Mouse (Mus musculus) erythroblast, embryonic 14.5 days (primary cell): ENCODE results near the gene Rasgrp4. TPM values are rescaled to one million over a fixed set of nuclear protein-coding genes. Genes with fewer than 3 reads are reported as not detected.
"Not testable (repeated sequence)": the region's sequence is repeated elsewhere in the genome, so short reads cannot be mapped to it uniquely, and the experiment has no call there.

ENCODE experiments used
- H3K27me3 ChIP-seq: 2 replicates; pipeline ENCODE4 v1.6.1; 2012; ENCODE audit warnings: inconsistent platforms; ENCODE audit not compliant: control insufficient read depth
- H3K36me3 ChIP-seq: 2 replicates; pipeline ENCODE4 v1.6.1; 2012; ENCODE audit warnings: mild to moderate bottlenecking, inconsistent platforms; ENCODE audit not compliant: control insufficient read depth
- H3K4me1 ChIP-seq: 2 replicates; pipeline ENCODE4 v1.6.1; 2012; ENCODE audit warnings: inconsistent platforms; ENCODE audit not compliant: control insufficient read depth
- H3K4me3 ChIP-seq: replicated peaks from 2 replicates; pipeline ENCODE3; 2012; ENCODE audit warnings: moderate library complexity, mild to moderate bottlenecking, inconsistent platforms
- H3K9me3 ChIP-seq: 2 replicates; pipeline ENCODE4 v1.6.1; 2012; ENCODE audit warnings: low read length, inconsistent platforms, mixed read lengths; ENCODE audit not compliant: control insufficient read depth
- GATA1 ChIP-seq: IDR thresholded peaks from 2 replicates; pipeline ENCODE4 v1.6.1; 2012; ENCODE audit warnings: low read length, inconsistent platforms, mixed read lengths
- TAL1 ChIP-seq: IDR thresholded peaks from 3 replicates; pipeline ENCODE4 v1.6.1; 2012; ENCODE audit warnings: low read length, inconsistent platforms, mixed read lengths
- polyA plus RNA-seq: library from polyadenylated mRNA; stranded (reverse); fragments of >175 nt; gene quantifications from 2 replicates; pipeline ENCODE4 v1.2.3, GENCODE M21; 2012

The Rasgrp4 gene
- polyA plus RNA-seq, 1 experiment: 0.03 TPM

- H3K4me1 ChIP-seq: peaks cover 1% of the 10 kb centered on the region
- no peaks in the 10 kb centered on the region for H3K36me3 ChIP-seq
- H3K9me3 ChIP-seq: no peaks in the 10 kb centered on the region
- no peaks in the 10 kb centered on the region; the same call in 1 of the 2 replicates for H3K27me3 ChIP-seq
- no peak overlapping the region for H3K4me3 ChIP-seq
- TF ChIP-seq TAL1: no peak
- no peak for TF ChIP-seq GATA1
Observed at GRCm38 (mm10) chr7:29119526-29119925, 15.1 kb upstream of the Rasgrp4 start.

- H3K9me3 ChIP-seq: no peaks in the 10 kb centered on the region
- H3K4me1 ChIP-seq: peaks cover 22% of the 10 kb centered on the region
- TF ChIP-seq TAL1: no peak
- no peak for TF ChIP-seq GATA1
- peaks cover 3% of the 10 kb centered on the region; the same call in 1 of the 2 replicates for H3K27me3 ChIP-seq
- H3K36me3 ChIP-seq: no peaks in the 10 kb centered on the region
- no peak overlapping the region for H3K4me3 ChIP-seq
Observed at GRCm38 (mm10) chr7:29122821-29123220, 11.8 kb upstream of the Rasgrp4 start.

GRCm38 (mm10) chr7:29123531-29124358 is 10.9 kb upstream of the Rasgrp4 start:
- H3K4me3 ChIP-seq: no peak overlapping the region
- TF ChIP-seq GATA1 (no peak), TAL1 (no peak)
- no peaks in the 10 kb centered on the region for H3K36me3 ChIP-seq
- peaks cover 22% of the 10 kb centered on the region for H3K4me1 ChIP-seq
- H3K27me3 ChIP-seq: peaks cover 3% of the 10 kb centered on the region; the same call in 1 of the 2 replicates
- no peaks in the 10 kb centered on the region for H3K9me3 ChIP-seq

- TF ChIP-seq GATA1 (no peak), TAL1 (no peak)
- Histone ChIP-seq H3K4me3 (peak within 1 kb of the TSS; percentile 17), H3K4me1 (peaks cover 22% of the 10 kb centered on the region), H3K27me3 (peaks cover 3% of the 10 kb centered on the region; the same call in 1 of the 2 replicates), H3K36me3 (no peaks in the 10 kb centered on the region), H3K9me3 (no peaks in the 10 kb centered on the region)
Observed at GRCm38 (mm10) chr7:29124970-29125369, 9.7 kb upstream of the Rasgrp4 start, which contains the start of gene Ryr1. Gene Ryr1, minus strand, starts transcription at chr7:29125179.

- H3K4me3 ChIP-seq: no peak overlapping the region
- H3K4me1 ChIP-seq: peaks cover 22% of the 10 kb centered on the region
- H3K36me3 ChIP-seq: no peaks in the 10 kb centered on the region
- H3K27me3 ChIP-seq: peaks cover 3% of the 10 kb centered on the region; the same call in 1 of the 2 replicates
- TF ChIP-seq GATA1 (no peak), TAL1 (no peak)
- H3K9me3 ChIP-seq: no peaks in the 10 kb centered on the region
Observed at GRCm38 (mm10) chr7:29126173-29126915, 8.3 kb upstream of the Rasgrp4 start.

GRCm38 (mm10) chr7:29128725-29129124 is 5.9 kb upstream of the Rasgrp4 start:
- TF ChIP-seq TAL1 (no peak), GATA1 (no peak)
- no peaks in the 10 kb centered on the region for H3K36me3 ChIP-seq
- H3K27me3 ChIP-seq: peaks cover 3% of the 10 kb centered on the region; the same call in 1 of the 2 replicates
- no peaks in the 10 kb centered on the region for H3K9me3 ChIP-seq
- no peak overlapping the region for H3K4me3 ChIP-seq
- H3K4me1 ChIP-seq: peaks cover 22% of the 10 kb centered on the region

GRCm38 (mm10) chr7:29134230-29134629 is 421 bp upstream of the Rasgrp4 start:
- H3K4me1 ChIP-seq: no peaks in the 10 kb centered on the region
- H3K4me3 ChIP-seq: no peak overlapping the region
- TF ChIP-seq GATA1: no peak
- TF ChIP-seq TAL1: no peak

GRCm38 (mm10) chr7:29137429-29137828 is 2.8 kb downstream of the Rasgrp4 start:
- Histone ChIP-seq H3K27me3 (peaks cover 16% of the 10 kb centered on the region), H3K4me1 (no peaks in the 10 kb centered on the region), H3K36me3 (no peaks in the 10 kb centered on the region), H3K4me3 (no peak overlapping the region), H3K9me3 (no peaks in the 10 kb centered on the region)
- TF ChIP-seq GATA1 (no peak), TAL1 (no peak)

More at GRCm38 (mm10) chr7:29134230-29134629, 421 bp upstream of the Rasgrp4 start:
- Histone ChIP-seq H3K9me3 (no peaks in the 10 kb centered on the region), H3K27me3 (peaks cover 16% of the 10 kb centered on the region), H3K36me3 (no peaks in the 10 kb centered on the region)

GRCm38 (mm10) chr7:29139237-29139636 is 4.6 kb downstream of the Rasgrp4 start:
- not testable (repeated sequence) for H3K4me1 ChIP-seq, H3K36me3 ChIP-seq, H3K9me3 ChIP-seq, H3K4me3 ChIP-seq
- peaks cover 16% of the 10 kb centered on the region for H3K27me3 ChIP-seq
